Mouse (Mus musculus) myocyte (in vitro differentiated cells): Measurements from ENCODE around the gene Cdk18.

Experiments used
- E2F4 ChIP-seq: IDR thresholded peaks from one replicate; pipeline ENCODE4 v1.6.1; 2011; ENCODE audit warnings: mild to moderate bottlenecking, control low read depth, moderate library complexity; ENCODE audit not compliant: insufficient read depth
- SRF ChIP-seq: IDR thresholded peaks from one replicate; pipeline ENCODE4 v1.6.1; 2011; ENCODE audit warnings: low read depth; ENCODE audit not compliant: control insufficient read depth, insufficient read length
- TCF12 ChIP-seq: IDR thresholded peaks from one replicate; pipeline ENCODE4 v1.6.1; 2011; ENCODE audit warnings: mild to moderate bottlenecking, control low read depth; ENCODE audit not compliant: poor library complexity, insufficient read depth, severe bottlenecking

DNA sequence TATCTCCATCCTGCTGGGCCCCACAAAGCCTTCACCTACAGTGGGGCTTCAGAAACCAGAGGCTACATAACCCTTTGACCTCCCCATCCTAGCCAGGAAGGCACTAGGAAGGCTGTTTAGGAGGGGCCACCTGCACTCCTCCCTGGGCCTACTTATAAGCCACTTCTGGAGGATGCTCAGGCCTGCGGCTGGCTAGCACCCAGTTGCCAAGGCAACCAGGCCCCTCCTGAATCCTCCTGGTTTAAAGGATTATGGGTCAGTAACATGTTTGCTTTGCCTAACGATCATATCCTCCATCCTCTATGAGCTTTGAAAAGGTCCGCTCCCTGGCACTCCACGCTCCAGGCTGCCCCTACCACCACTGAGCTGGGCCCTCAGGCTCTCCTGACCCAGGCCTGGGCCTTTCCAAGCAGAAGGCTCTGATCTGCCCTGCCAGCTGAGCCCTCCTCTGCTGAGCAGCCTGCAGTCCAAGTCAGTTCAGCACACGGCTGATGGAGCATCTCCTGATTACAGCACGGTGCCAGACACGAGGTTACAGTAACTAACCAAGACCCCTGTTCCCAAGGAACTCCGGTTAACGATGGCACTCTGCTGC, 16.0 kb downstream of the Cdk18 start:
- no peak for TF ChIP-seq E2F4
- TF ChIP-seq TCF12: no peak
- TF ChIP-seq SRF: no peak
